Mouse (Mus musculus) testis, adult 2 months (tissue): ENCODE measurements around the gene Cyren.

Experiments used
- CTCF ChIP-seq: fragments of 200-500 bp; IDR thresholded peaks from 2 replicates; pipeline ENCODE4 v1.5.1; 2012; ENCODE audit warnings: low read depth, mild to moderate bottlenecking, inconsistent platforms, low read length, moderate library complexity; ENCODE audit not compliant: control insufficient read depth, insufficient read depth, insufficient replicate concordance
- POLR2A ChIP-seq: fragments of 200-500 bp; IDR thresholded peaks from 2 replicates; pipeline ENCODE4 v1.6.1; 2012; ENCODE audit warnings: low read depth, mild to moderate bottlenecking, inconsistent platforms, low read length, moderate library complexity; ENCODE audit not compliant: control insufficient read depth

- no peak for TF ChIP-seq POLR2A
- TF ChIP-seq CTCF = no peak
Observed at GRCm38 (mm10) chr6:34868507-34869217, 9.2 kb downstream of the Cyren start.
